In the genomic region with DNA sequence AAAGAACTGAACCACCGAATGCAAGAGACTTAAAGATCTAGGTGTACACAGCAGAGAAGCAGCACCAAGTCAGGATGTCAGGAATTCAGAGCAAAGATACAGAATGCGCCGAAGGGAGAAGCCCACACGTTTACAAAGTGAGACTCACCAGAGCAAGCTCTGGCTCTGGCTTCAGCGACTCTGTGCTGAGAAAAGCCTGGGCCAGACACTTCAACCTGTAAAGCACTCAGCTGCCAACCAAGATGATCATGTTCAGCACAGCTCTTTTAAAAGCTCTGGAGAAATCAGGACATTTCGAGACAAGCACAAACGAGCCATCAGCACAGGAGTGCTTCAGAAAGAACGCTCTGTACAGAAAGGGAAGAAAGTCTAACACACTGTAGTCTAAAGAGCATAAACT, we compare ENCODE assay signal across 22 mouse cellular contexts.
DNase-seq lines count a peak whose midpoint lies in the region; ATAC-seq lines count a peak whose summit lies in the region.
"Had no signal": no experiment of that assay in that cellular context is flagged by ENCODE, and none has a peak within 500 bp of the region (broad histone marks: within the 10 kb centered on the region; RNA-seq: fewer than 3 reads in every experiment).

No protein-coding gene starts in this region.

- H3K4me3 ChIP-seq in heart, embryonic 16.5 days (ENCODE audit: low read length), result no peak overlapping the region
- H3K4me3 ChIP-seq: embryonic facial prominence, embryonic 15.5 days; erythroblast, embryonic 14.5 days; forebrain, embryonic 10.5 days; hindbrain, embryonic 12.5 days had no signal

- H3K36me3 ChIP-seq in heart, embryonic 16.5 days (ENCODE audit: control insufficient read depth, insufficient read depth), result peaks cover 2% of the 10 kb centered on the region; the same call in 1 of the 2 replicates
- H3K36me3 ChIP-seq: embryonic facial prominence, embryonic 15.5 days; hindbrain, embryonic 12.5 days had no signal

- H3K27ac ChIP-seq in heart, embryonic 16.5 days (ENCODE audit: low read length), result peak overlapping the region; percentile 25; the same call in 1 of the 2 replicates
- H3K27ac ChIP-seq: embryonic facial prominence, embryonic 15.5 days; forebrain, embryonic 10.5 days; hindbrain, embryonic 12.5 days had no signal

- H3K27me3 ChIP-seq in heart, embryonic 16.5 days (ENCODE audit: control insufficient read depth, insufficient read depth, low read length), result no peaks in the 10 kb centered on the region
- H3K27me3 ChIP-seq: embryonic facial prominence, embryonic 15.5 days; hindbrain, embryonic 12.5 days had no signal

- 42% methylated on average over 8 of the region's 8 CpGs for WGBS in heart, embryonic 16.5 days

- H3K4me1 ChIP-seq in heart, embryonic 16.5 days (ENCODE audit: control insufficient read depth, insufficient read depth, low read length), result peaks cover 14% of the 10 kb centered on the region
- H3K4me1 ChIP-seq: hindbrain, embryonic 12.5 days had no signal

- H3K4me2 ChIP-seq in heart, embryonic 16.5 days (ENCODE audit: low read depth, low read length), result no peak overlapping the region
- H3K4me2 ChIP-seq: embryonic facial prominence, embryonic 15.5 days; hindbrain, embryonic 12.5 days had no signal

- no peak for ATAC-seq in heart, embryonic 16.5 days (replicated peaks; ENCODE audit: extremely low read depth, insufficient read depth, low FRiP score)
- ATAC-seq: forebrain, embryonic 14.5 days; hindbrain, embryonic 16.5 days; inflammation-experienced regulatory T-cells, adult 6 months; intestine, postnatal 0 days had no signal

- intact Hi-C loops in heart, postnatal 36 days (cut with DNase I), result no loop called here
- intact Hi-C loops in heart, postnatal 10 days (cut with DNase I), result no loop called here

- H3K9me3 ChIP-seq in heart, embryonic 16.5 days (replicated peaks; ENCODE audit: control insufficient read depth, low read length), result peaks cover 3% of the 10 kb centered on the region; the same call in 1 of the 2 replicates
- H3K9me3 ChIP-seq: embryonic facial prominence, embryonic 15.5 days; forebrain, embryonic 10.5 days; G1E; hindbrain, embryonic 12.5 days had no signal

- peak; percentile 76 for DNase-seq in heart, adult 11 months
- no peak for DNase-seq in heart, postnatal 36 days
- no peak for DNase-seq in heart, postnatal 10 days
- DNase-seq in skeletal muscle tissue, adult 2 months (ENCODE audit: low read depth, low spot score), result peak; percentile 23
- no peak for DNase-seq in left cerebral cortex, adult 8-10 months (ENCODE audit: low spot score in 2 of 2)
- DNase-seq: adrenal gland, adult 8-10 months; adrenal gland, postnatal 36 days; cerebellum, adult 11 months; cerebellum, adult 8-10 months; cerebellum, postnatal 14 days; embryo, embryonic 11 days; kidney, adult 8-10 months had no signal

- no peak overlapping the region for H3K9ac ChIP-seq in heart, embryonic 16.5 days (ENCODE audit: low read length)
- H3K9ac ChIP-seq: embryonic facial prominence, embryonic 15.5 days; hindbrain, embryonic 12.5 days had no signal

Comparison
In these comparisons a context has a peak if more than half of its experiments do, and no peak if none do; other contexts are left out.
1. DNase-seq: peak in heart, adult 11 months (single experiment) and skeletal muscle tissue, adult 2 months (single experiment); none in heart, postnatal 36 days (0 of 2), heart, postnatal 10 days (0 of 2) and left cerebral cortex, adult 8-10 months (0 of 2).